10 mouse cellular contexts compared by ENCODE assay signal in genomic region chr1:134651268-134651850, GRCm38 (mm10). TPM values are rescaled to one million over a fixed set of nuclear protein-coding genes. Genes with fewer than 3 reads are reported as not detected.
DNase-seq lines count a peak whose midpoint lies in the region; TF ChIP-seq lines count a peak whose summit lies in the region.
"Had no signal": no experiment of that assay in that cellular context is flagged by ENCODE, and none has a peak within 500 bp of the region (broad histone marks: within the 10 kb centered on the region; RNA-seq: fewer than 3 reads in every experiment).

No protein-coding gene starts in this region.

- 15% methylated on average over 13 of the region's 13 CpGs for WGBS in kidney, adult 2 months

- DNase-seq in heart, postnatal 25 days (ENCODE audit: low spot score): peak; percentile 20
- DNase-seq in heart, adult 9 months (ENCODE audit: low spot score in 2 of 2): no peak
- peak; percentile 28 for DNase-seq in urinary bladder, postnatal 14 days (ENCODE audit: low spot score)
- no peak for DNase-seq in urinary bladder, adult 2 months (ENCODE audit: low spot score)
- DNase-seq in kidney, adult 2 months: peak; percentile 76
- peak; percentile 59 for DNase-seq in splenic B cell, adult 2 months (ENCODE audit: low read depth, low spot score)
- DNase-seq in adrenal gland, postnatal 25 days: no peak
- no peak for DNase-seq in ovary, adult 18-20 months (ENCODE audit: low spot score)

- no peak for TF ChIP-seq POLR2A in kidney, adult 2 months (IDR thresholded peaks at IDR 0.05; ENCODE audit: low read depth, low read length)

- no peak for TF ChIP-seq CTCF in kidney, adult 2 months (conservative IDR thresholded peaks at IDR 0.05; ENCODE audit: insufficient read depth, insufficient read length, low read depth, low read length)

- peaks cover 4% of the 10 kb centered on the region; the same call in 1 of the 2 replicates for H3K4me1 ChIP-seq in kidney, adult 2 months (ENCODE audit: control insufficient read depth, insufficient read depth, low read length)

- peaks cover 1% of the 10 kb centered on the region; the same call in 1 of the 2 replicates for H3K27me3 ChIP-seq in kidney, adult 2 months (replicated peaks; ENCODE audit: control insufficient read depth, insufficient read depth, low read length)
- H3K27me3 ChIP-seq in splenic B cell, adult 2 months (ENCODE audit: control insufficient read depth, insufficient read depth, low read length, poor library complexity, severe bottlenecking): 0 out of 2 replicates have a peak, but pooled peaks cover under 1% of the 10 kb centered on the region

- no peak overlapping the region for H3K4me3 ChIP-seq in kidney, adult 2 months (ENCODE audit: insufficient read depth, low read depth, low read length)
- H3K4me3 ChIP-seq: liver, embryonic 15.5 days had no signal

- H3K27ac ChIP-seq in kidney, adult 2 months (ENCODE audit: insufficient read depth, low read depth, low read length): no peak overlapping the region
- H3K27ac ChIP-seq: liver, embryonic 15.5 days had no signal

- H3K36me3 ChIP-seq in kidney, adult 2 months (ENCODE audit: control insufficient read depth, insufficient read depth, low read length): no peaks in the 10 kb centered on the region
- H3K36me3 ChIP-seq in splenic B cell, adult 2 months (ENCODE audit: control insufficient read depth, insufficient read depth, low read length, poor library complexity, severe bottlenecking): no peaks in the 10 kb centered on the region
- H3K36me3 ChIP-seq: liver, embryonic 15.5 days had no signal

- intact Hi-C loops in heart, postnatal 25 days (cut with DNase I): no loop called here

RNA-seq across cellular contexts. Expression of gene Syt2, which starts 4.9 kb away (rescaled TPM):
- not detected for total RNA-seq in heart, postnatal 25 days (2021)
- 0.08 and 0.16 TPM in 2 replicates for polyA plus RNA-seq in urinary bladder, adult 2 months (2012; rRNA removed)
- polyA plus RNA-seq in kidney, adult 2 months (2012; rRNA removed): 0.10 and 1.1 TPM in 2 replicates
- 0.18 TPM in 1 of 2 replicates, not detected in the other for total RNA-seq in adrenal gland, postnatal 25 days (2021)
- total RNA-seq: MEL had no signal

Comparison
In these comparisons a context has a peak if more than half of its experiments do, and no peak if none do; other contexts are left out.
1. DNase-seq: peak in heart, postnatal 25 days (single experiment), urinary bladder, postnatal 14 days (single experiment), kidney, adult 2 months (single experiment) and splenic B cell, adult 2 months (single experiment); none in heart, adult 9 months (0 of 2), urinary bladder, adult 2 months (single experiment), adrenal gland, postnatal 25 days (single experiment) and ovary, adult 18-20 months (single experiment).